Mouse (Mus musculus) midbrain, embryonic 14.5 days (tissue): ENCODE measurements around the gene Cenpf. TPM values are rescaled to one million over a fixed set of nuclear protein-coding genes. Genes with fewer than 3 reads are reported as not detected.

Experiments used
- ATAC-seq: fragments of 200-750 bp; cut with Nextera tagmentation; 2 replicates; pipeline ENCODE4 v1.8.0; 2017; ENCODE audit warnings: moderate number of reproducible peaks, moderate library complexity; ENCODE audit not compliant: low FRiP score, low TSS enrichment
- DNase-seq: peaks from one replicate; pipeline ENCODE4 v3.0.0-alpha.2; 2015
- H3K27ac ChIP-seq: fragments of 300-500 bp; sonication (generic); replicated peaks from 2 replicates; pipeline ENCODE4 v1.5.1; 2014; ENCODE audit warnings: mild to moderate bottlenecking, low read depth, low read length, moderate library complexity
- H3K27me3 ChIP-seq: fragments of 300-500 bp; sonication (generic); 2 replicates; pipeline ENCODE4 v1.6.1; 2014; ENCODE audit warnings: low read length, control low read depth, mixed read lengths; ENCODE audit not compliant: control insufficient read depth, insufficient read depth
- H3K36me3 ChIP-seq: fragments of 300-500 bp; sonication (generic); 2 replicates; pipeline ENCODE4 v1.6.1; 2014; ENCODE audit warnings: low read length, control low read depth; ENCODE audit not compliant: control insufficient read depth, insufficient read depth
- H3K4me1 ChIP-seq: fragments of 300-500 bp; sonication (generic); 2 replicates; pipeline ENCODE4 v1.6.1; 2014; ENCODE audit warnings: mild to moderate bottlenecking, antibody characterized with exemption, low read length, control low read depth; ENCODE audit not compliant: control insufficient read depth, insufficient read depth
- H3K4me2 ChIP-seq: fragments of 300-500 bp; sonication (generic); 2 replicates; pipeline ENCODE4 v1.6.1; 2014; ENCODE audit warnings: mild to moderate bottlenecking, low read length, moderate library complexity
- H3K4me3 ChIP-seq: fragments of 300-500 bp; sonication (generic); replicated peaks from 2 replicates; pipeline ENCODE4 v1.5.1; 2014; ENCODE audit warnings: low read depth, low read length
- H3K9ac ChIP-seq: fragments of 300-500 bp; sonication (generic); replicated peaks from 2 replicates; pipeline ENCODE4 v1.6.1; 2014; ENCODE audit warnings: mild to moderate bottlenecking, low read length, moderate library complexity
- H3K9me3 ChIP-seq: fragments of 300-500 bp; sonication (generic); 2 replicates; pipeline ENCODE4 v1.6.1; 2016; ENCODE audit warnings: low read length, control low read depth, mixed read lengths; ENCODE audit not compliant: control insufficient read depth
- WGBS: fragments of 180-500 bp; shearing (Covaris S2); extraction: QIAGEN DNeasy Blood & Tissue Kit; methylation state at CpG from one replicate; pipeline ENCODE4 v1.1.7; 2014; 5-methylcytosine and 5-hydroxymethylcytosine counted together
- polyA plus RNA-seq: library from polyadenylated mRNA; unstranded; fragments of >200 nt; fragmentation: Nextera tagmentation; extraction: Ambion mirVana; gene quantifications from 2 replicates; pipeline ENCODE4 v1.2.1, GENCODE M21; 2014

Gene Cenpf
- polyA plus RNA-seq, 1 experiment from 2014 or later: 27.3 TPM

- no peak for DNase-seq
- no peaks in the 10 kb centered on the region for H3K9me3 ChIP-seq
- H3K27ac ChIP-seq: no peak overlapping the region
- H3K4me3 ChIP-seq: no peak overlapping the region
- no peaks in the 10 kb centered on the region for H3K36me3 ChIP-seq
- no peak overlapping the region for H3K9ac ChIP-seq
- ATAC-seq: no peak
- no peak overlapping the region for H3K4me2 ChIP-seq
- WGBS: 80% methylated on average over 6 of the region's 6 CpGs
- H3K27me3 ChIP-seq: no peaks in the 10 kb centered on the region
- H3K4me1 ChIP-seq: no peaks in the 10 kb centered on the region
These were observed 57.9 kb downstream of the Cenpf start for GRCm38 (mm10) chr1:189630026-189630425.

- no peak for ATAC-seq
These were observed 59.7 kb downstream of the Cenpf start for GRCm38 (mm10) chr1:189627976-189628768.

GRCm38 (mm10) chr1:189624756-189625155 lies 63.1 kb downstream of the Cenpf start:
- Histone ChIP-seq H3K4me1 (no peaks in the 10 kb centered on the region), H3K9me3 (no peaks in the 10 kb centered on the region), H3K4me2 (no peak overlapping the region), H3K36me3 (no peaks in the 10 kb centered on the region), H3K27ac (no peak overlapping the region), H3K4me3 (no peak overlapping the region), H3K27me3 (no peaks in the 10 kb centered on the region), H3K9ac (no peak overlapping the region)
- 82% methylated on average over 7 of the region's 7 CpGs for WGBS
- DNase-seq: no peak
- no peak for ATAC-seq

More at GRCm38 (mm10) chr1:189627976-189628768, 59.7 kb downstream of the Cenpf start:
- H3K27ac ChIP-seq: no peak overlapping the region
- H3K36me3 ChIP-seq: no peaks in the 10 kb centered on the region
- H3K9me3 ChIP-seq: no peaks in the 10 kb centered on the region
- peak; percentile 86 for DNase-seq
- no peaks in the 10 kb centered on the region for H3K4me1 ChIP-seq
- H3K9ac ChIP-seq: no peak overlapping the region
- H3K4me3 ChIP-seq: no peak overlapping the region
- H3K27me3 ChIP-seq: no peaks in the 10 kb centered on the region
- WGBS: 81% methylated on average over 9 of the region's 9 CpGs
- no peak overlapping the region for H3K4me2 ChIP-seq

GRCm38 (mm10) chr1:189618970-189619740 lies 68.7 kb downstream of the Cenpf start:
- Histone ChIP-seq H3K4me1 (no peaks in the 10 kb centered on the region), H3K9ac (no peak overlapping the region), H3K9me3 (no peaks in the 10 kb centered on the region), H3K4me3 (no peak overlapping the region), H3K27me3 (no peaks in the 10 kb centered on the region), H3K4me2 (no peak overlapping the region), H3K27ac (no peak overlapping the region), H3K36me3 (no peaks in the 10 kb centered on the region)
- WGBS: 84% methylated on average over 13 of the region's 13 CpGs
- DNase-seq (no peak), ATAC-seq (no peak)

GRCm38 (mm10) chr1:189617381-189617780 lies 70.5 kb downstream of the Cenpf start:
- Histone ChIP-seq H3K9me3 (no peaks in the 10 kb centered on the region), H3K27me3 (no peaks in the 10 kb centered on the region), H3K4me2 (no peak overlapping the region), H3K36me3 (no peaks in the 10 kb centered on the region), H3K4me3 (no peak overlapping the region), H3K4me1 (no peaks in the 10 kb centered on the region), H3K9ac (no peak overlapping the region), H3K27ac (no peak overlapping the region)
- WGBS: 93% methylated on average over 5 of the region's 5 CpGs
- DNase-seq (no peak), ATAC-seq (no peak)

GRCm38 (mm10) chr1:189615246-189615645 lies 72.6 kb downstream of the Cenpf start:
- H3K27me3 ChIP-seq: no peaks in the 10 kb centered on the region
- DNase-seq: no peak
- ATAC-seq: no peak
- H3K4me3 ChIP-seq: no peak overlapping the region
- no peak overlapping the region for H3K4me2 ChIP-seq
- H3K9ac ChIP-seq: no peak overlapping the region
- H3K27ac ChIP-seq: no peak overlapping the region
- 89% methylated on average over 7 of the region's 7 CpGs for WGBS
- H3K4me1 ChIP-seq: no peaks in the 10 kb centered on the region
- H3K36me3 ChIP-seq: no peaks in the 10 kb centered on the region
- H3K9me3 ChIP-seq: no peaks in the 10 kb centered on the region

GRCm38 (mm10) chr1:189613076-189613475 lies 74.8 kb downstream of the Cenpf start:
- H3K4me1 ChIP-seq: no peaks in the 10 kb centered on the region

GRCm38 (mm10) chr1:189611775-189612174 lies 76.1 kb downstream of the Cenpf start:
- Histone ChIP-seq H3K4me1 (no peaks in the 10 kb centered on the region), H3K9me3 (no peaks in the 10 kb centered on the region), H3K4me2 (no peak overlapping the region), H3K4me3 (no peak overlapping the region), H3K9ac (no peak overlapping the region), H3K27ac (no peak overlapping the region), H3K27me3 (no peaks in the 10 kb centered on the region), H3K36me3 (no peaks in the 10 kb centered on the region)
- WGBS: 73% methylated on average over 4 of the region's 4 CpGs
- no peak for DNase-seq
- no peak for ATAC-seq

More at GRCm38 (mm10) chr1:189613076-189613475, 74.8 kb downstream of the Cenpf start:
- no peak overlapping the region for H3K27ac ChIP-seq
- no peak overlapping the region for H3K9ac ChIP-seq
- DNase-seq (no peak), ATAC-seq (no peak)
- H3K27me3 ChIP-seq: no peaks in the 10 kb centered on the region
- no peak overlapping the region for H3K4me2 ChIP-seq
- H3K9me3 ChIP-seq: no peaks in the 10 kb centered on the region
- H3K4me3 ChIP-seq: no peak overlapping the region
- no peaks in the 10 kb centered on the region for H3K36me3 ChIP-seq
- WGBS: 84% methylated on average over 7 of the region's 7 CpGs
